Mouse (Mus musculus): ENCODE results near the gene Map3k6. TPM values are rescaled to one million over a fixed set of nuclear protein-coding genes. Genes with fewer than 3 reads are reported as not detected.

The Map3k6 gene
- total RNA-seq, 4 experiments from 2014 or later, result 2.5 to 7.8 (median 4.8) TPM

GRCm38 (mm10) chr4:133252089-133252488 is 11.5 kb downstream of the Map3k6 start:
- no peak for DNase-seq (ENCODE audit: low spot score in 2 of 2)

GRCm38 (mm10) chr4:133253412-133253811 is 12.8 kb downstream of the Map3k6 start:
- DNase-seq (ENCODE audit: low spot score in 2 of 2), result no peak

DNA sequence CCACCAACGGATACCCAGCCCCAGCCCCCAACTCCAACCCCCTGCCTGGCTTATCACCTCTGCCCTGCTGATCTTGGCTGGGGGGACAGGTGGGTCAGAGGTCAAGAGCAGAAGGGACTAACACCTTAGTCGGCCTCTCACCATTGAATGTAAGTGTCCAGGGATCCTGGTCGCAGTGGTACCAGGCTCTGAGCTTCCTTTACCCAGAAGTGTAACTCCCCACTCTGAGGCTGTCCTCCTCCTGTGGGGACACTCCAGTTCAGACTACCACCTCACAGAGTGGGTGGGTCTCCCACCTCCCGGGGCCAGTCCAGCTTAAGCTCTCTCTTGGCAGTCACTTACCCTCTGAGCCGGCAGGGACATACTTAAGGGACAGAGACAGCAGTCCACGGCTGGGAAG is 14.8 kb downstream of the Map3k6 start:
- DNase-seq (ENCODE audit: low spot score in 2 of 2), result no peak

GRCm38 (mm10) chr4:133256820-133257219 is 16.2 kb downstream of the Map3k6 start:
- no peak for DNase-seq (ENCODE audit: low spot score in 2 of 2)

DNA sequence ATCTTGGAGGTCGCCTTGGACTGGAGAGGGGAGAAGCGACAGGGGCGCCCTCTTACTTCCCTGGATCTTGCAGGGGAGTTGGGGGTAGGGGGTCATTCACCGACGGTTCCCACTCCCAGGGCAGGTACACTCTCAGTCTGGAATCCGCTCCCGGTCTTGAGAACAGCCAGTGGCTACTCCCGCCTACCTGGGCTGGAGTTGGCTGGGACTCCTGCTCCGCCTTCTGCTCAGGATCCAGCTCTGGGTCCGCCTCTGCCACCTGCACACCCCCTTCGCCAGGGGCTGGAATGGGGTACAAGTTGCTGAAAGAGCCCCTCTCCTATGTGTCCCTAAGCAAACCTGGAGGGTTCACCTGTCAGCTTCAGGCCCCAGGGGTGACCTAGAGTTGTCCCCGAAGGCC is 16.6 kb downstream of the Map3k6 start:
- no peak for DNase-seq (ENCODE audit: low spot score in 2 of 2)

- DNase-seq (ENCODE audit: low spot score in 2 of 2), result no peak
Observed at GRCm38 (mm10) chr4:133257798-133258408, 17.3 kb downstream of the Map3k6 start.

GRCm38 (mm10) chr4:133261641-133262374 is 21.2 kb downstream of the Map3k6 start:
- DNase-seq (ENCODE audit: low spot score in 2 of 2), result no peak

DNA sequence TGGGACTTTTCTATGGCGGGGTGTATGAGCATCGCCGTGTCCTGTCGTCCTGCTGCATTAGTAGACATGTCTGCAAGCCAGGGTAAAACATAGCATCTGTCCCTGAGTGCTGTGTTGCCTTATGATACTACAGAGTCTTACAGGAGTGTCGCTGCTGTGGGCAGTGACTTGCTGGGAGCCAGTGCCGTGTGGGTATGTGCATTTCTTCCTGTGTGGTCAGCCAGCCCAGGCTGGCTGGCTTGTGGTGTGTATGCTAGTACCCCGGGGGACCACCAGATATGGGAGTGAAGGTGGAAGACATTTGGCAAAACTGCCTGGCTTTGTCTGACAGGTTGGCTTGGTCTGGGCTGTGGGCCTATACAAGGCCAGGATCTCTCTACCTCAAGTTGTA is 21.8 kb downstream of the Map3k6 start:
- DNase-seq (ENCODE audit: low spot score in 2 of 2), result no peak

DNA sequence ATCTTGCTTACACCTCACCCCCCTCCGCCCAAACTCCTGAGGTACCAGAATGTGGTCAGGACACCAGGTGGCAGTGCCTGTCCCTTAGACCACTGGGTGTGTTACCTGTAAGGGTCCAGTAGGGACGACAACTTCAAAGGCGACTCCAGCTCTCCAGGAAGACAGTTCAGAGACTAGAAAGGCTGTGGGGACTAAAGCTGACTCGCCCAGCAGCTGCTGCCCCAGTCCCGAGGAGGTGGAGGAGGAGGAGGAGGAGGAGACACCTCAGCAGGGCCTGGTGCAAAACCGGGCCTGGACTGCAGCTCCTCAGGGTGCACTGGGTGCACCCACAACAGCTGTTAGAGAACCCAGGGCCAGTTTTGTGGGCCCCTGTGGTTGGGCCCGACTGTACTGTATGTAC is 22.3 kb downstream of the Map3k6 start, which contains the start of gene Sytl1:
TSS of gene Sytl1 (minus strand) at position 232 of the 400 bp plus-strand sequence.
- no peak for DNase-seq (ENCODE audit: low spot score in 2 of 2)

- DNase-seq (ENCODE audit: low spot score in 2 of 2), result no peak
Observed at GRCm38 (mm10) chr4:133263756-133264155, 23.1 kb downstream of the Map3k6 start.

DNA sequence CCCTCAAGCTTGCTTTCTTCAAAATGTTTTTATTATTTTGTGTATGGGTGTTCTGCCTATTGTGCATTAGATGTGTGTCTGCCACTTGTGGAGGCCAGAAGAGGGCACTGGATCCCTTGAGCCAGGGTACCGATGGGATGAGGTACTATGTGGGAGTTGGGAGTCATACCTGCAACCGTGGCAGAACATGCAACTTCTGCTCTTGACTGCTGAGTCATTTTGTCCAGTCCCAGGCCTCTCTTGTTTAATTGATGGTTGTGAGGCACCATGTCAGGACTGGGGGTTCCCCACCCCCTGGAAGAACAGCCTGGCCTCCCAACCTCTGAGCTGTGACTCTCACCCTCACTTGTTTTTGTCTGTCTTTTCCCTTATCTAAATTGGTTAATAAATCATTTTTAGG is 23.9 kb downstream of the Map3k6 start:
- no peak for DNase-seq (ENCODE audit: low spot score in 2 of 2)

- no peak for DNase-seq (ENCODE audit: low spot score in 2 of 2)
Observed at GRCm38 (mm10) chr4:133265297-133265696, 24.7 kb downstream of the Map3k6 start.

DNA sequence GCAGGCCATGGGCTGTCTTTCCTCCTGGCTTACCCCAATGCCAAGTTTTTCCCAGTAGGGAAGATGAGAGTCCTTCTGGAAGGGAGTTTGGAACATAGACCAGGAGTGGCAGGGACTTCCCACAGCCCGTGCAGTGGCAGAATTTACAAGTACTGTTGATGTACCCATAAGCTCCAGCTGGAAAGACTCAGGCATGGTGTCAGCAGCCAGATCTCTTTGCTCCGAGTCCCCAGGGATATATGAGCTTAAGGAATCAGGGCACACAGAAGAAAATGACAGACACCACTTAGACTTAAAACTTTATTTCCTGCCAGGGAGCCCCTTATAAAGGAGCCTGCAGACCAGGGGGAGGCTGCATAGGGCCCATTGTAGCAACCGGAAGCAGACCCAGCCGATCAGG is 25.1 kb downstream of the Map3k6 start:
- no peak for DNase-seq (ENCODE audit: low spot score in 2 of 2)

- peak in 1 of 2 experiments; percentile 42 for DNase-seq (ENCODE audit: low spot score in 2 of 2)
Observed at GRCm38 (mm10) chr4:133266248-133266880, 25.7 kb downstream of the Map3k6 start.

DNA sequence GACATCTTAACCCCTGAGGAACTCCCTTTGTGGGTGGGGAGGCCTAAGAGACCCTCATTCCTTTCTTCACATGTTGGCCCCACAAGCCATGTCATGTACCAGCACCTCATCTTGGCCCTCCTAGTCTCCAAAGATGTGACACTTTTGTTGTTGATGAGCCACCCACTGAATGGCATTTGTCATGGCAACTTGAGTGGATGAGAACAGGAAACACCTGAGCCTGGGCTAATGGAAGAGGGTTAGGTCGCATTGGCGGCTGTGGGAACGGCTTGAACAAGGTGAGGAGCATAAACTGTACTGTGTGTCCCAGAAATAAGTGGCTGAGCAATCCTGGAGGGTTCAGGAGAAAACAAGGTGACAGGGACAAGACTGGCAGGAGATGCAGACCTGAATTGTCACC is 28.3 kb downstream of the Map3k6 start:
- no peak for DNase-seq (ENCODE audit: low spot score in 2 of 2)

DNA sequence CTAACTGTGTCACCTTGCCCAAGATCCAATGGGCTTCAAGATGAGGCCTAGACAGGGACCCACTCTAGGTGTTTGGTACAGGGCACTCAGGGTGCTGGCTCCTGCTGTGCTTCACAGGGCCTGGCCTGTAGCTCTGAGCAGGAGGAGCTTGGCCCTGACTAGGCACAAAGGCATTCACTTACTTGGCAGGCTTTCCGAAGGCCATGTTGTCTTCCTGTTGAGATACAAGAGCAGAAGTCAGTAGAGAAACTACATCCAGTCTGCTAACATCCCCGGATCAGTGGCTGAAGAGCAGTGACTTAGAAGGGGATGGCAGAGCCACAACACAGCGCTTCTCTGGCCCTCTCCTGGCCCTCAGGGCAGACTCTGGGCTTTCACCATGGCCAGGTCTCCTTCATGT is 29.0 kb downstream of the Map3k6 start:
- no peak for DNase-seq (ENCODE audit: low spot score in 2 of 2)

DNA sequence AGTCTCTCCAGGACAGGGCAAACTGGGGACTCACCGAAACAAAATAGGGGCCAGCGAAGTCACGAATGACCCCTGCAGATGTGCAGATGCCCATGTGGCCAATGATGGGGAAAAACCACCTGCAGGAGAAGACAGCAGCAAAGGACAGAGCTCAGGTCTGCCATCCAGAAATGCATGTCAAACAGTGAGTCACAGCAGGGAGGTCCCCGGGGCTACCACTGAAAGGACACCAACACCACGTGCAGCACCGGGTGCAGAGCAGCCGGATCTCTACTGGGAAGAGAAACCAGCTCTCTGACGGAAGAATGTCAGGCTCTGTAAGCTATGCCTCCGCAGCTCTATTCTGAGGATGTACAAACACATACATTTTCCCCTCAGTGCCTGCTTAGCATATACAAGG is 30.3 kb downstream of the Map3k6 start:
- no peak for DNase-seq (ENCODE audit: low spot score in 2 of 2)

- peak; percentile 92 to 93 for DNase-seq (ENCODE audit: low spot score in 2 of 2)
Observed at GRCm38 (mm10) chr4:133277104-133278026, 36.7 kb downstream of the Map3k6 start, which contains the start of gene Tmem222. Gene Tmem222 (minus strand): TSS chr4:133277792.

DNA sequence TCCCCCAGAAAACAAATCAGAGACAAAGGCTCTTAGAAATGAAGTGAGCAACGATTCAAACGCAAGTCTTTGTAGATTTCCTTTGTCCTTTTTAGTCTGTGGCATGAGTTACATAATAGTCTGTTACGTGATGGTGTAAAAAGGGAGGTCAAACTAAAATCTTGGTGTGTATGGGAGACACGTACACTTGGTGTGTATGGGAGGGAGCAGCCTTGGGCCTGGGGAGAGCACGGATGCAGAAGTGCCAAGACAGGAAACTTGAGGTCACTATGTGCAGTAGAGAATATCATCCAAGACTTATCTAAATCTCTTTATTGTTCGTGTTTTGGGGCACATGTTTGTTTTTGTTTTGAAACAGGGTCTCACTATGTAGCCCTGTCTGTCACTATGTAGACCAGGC is 37.4 kb downstream of the Map3k6 start:
- no peak for DNase-seq (ENCODE audit: low spot score in 2 of 2)

DNA sequence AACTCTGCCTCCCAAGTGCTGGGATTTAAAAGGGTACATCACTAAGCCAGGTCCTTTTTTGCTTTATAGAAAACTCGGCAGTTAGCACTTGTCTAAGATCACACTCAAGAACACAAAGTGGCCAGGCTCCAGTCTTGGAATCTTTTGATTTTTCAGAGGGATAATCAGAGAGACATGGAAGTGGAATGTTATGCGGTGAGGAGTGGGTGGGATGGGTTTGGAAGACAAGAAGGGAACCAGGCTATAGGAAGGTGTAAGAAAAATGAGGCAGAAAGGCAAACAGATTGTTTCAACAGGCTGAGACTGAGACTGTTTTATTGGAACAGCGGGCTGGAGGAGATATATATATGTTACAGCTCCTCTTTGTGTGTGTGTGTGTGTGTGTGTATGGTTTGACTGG is 37.9 kb downstream of the Map3k6 start:
- no peak for DNase-seq (ENCODE audit: low spot score in 2 of 2)

GRCm38 (mm10) chr4:133281513-133281912 is 40.9 kb downstream of the Map3k6 start:
- no peak for DNase-seq (ENCODE audit: low spot score in 2 of 2)
